Mouse (Mus musculus) liver, embryonic 14.5 days (tissue): ENCODE results near the gene Ewsr1. TPM values are rescaled to one million over a fixed set of nuclear protein-coding genes. Genes with fewer than 3 reads are reported as not detected.
A peak's percentile ranks its signal among the peaks of the same experiment; 100 is the strongest.

Source experiments
- ATAC-seq: fragments of 200-750 bp; cut with Nextera tagmentation; 2 replicates; pipeline ENCODE4 v1.8.0; 2017; ENCODE audit warnings: moderate number of reproducible peaks, mild to moderate bottlenecking, moderate library complexity; ENCODE audit not compliant: insufficient read depth
- DNase-seq, 3 experiments: peaks; one replicate each; pipeline ENCODE4 v3.0.0-alpha.2; 2012 to 2013; ENCODE audit warnings: low read depth in 3 of 3, low spot score in 3 of 3
- H3K27ac ChIP-seq: fragments of 300-500 bp; sonication (generic); 2 replicates; pipeline ENCODE4 v1.5.1; 2014; ENCODE audit warnings: moderate library complexity, mild to moderate bottlenecking, control low read depth, inconsistent platforms
- H3K27me3 ChIP-seq: fragments of 300-500 bp; sonication (generic); 2 replicates; pipeline ENCODE4 v1.6.1; 2014; ENCODE audit warnings: mild to moderate bottlenecking, low read length, moderate library complexity; ENCODE audit not compliant: control insufficient read depth, insufficient read depth
- H3K36me3 ChIP-seq: fragments of 300-500 bp; sonication (generic); replicated peaks from 2 replicates; pipeline ENCODE4 v1.6.1; 2014; ENCODE audit warnings: low read depth; ENCODE audit not compliant: control insufficient read depth, insufficient read depth
- H3K4me1 ChIP-seq, 2 experiments: fragments of 200-500 bp in 1 of 2; fragments of 300-500 bp in 1 of 2; sonication (generic) in 1 of 2; replicated peaks; 2 replicates each; pipeline ENCODE4 v1.6.1; 2012 to 2014; ENCODE audit warnings: antibody characterized with exemption in 1 of 2, inconsistent platforms in 1 of 2, low read length in 1 of 2; ENCODE audit not compliant: control insufficient read depth in 2 of 2, insufficient read depth in 2 of 2
- H3K4me2 ChIP-seq: fragments of 300-500 bp; sonication (generic); 2 replicates; pipeline ENCODE4 v1.6.1; 2014; ENCODE audit warnings: low read depth, mild to moderate bottlenecking, control low read depth, moderate library complexity
- H3K4me3 ChIP-seq, 2 experiments: fragments of 200-500 bp in 1 of 2; fragments of 300-500 bp in 1 of 2; sonication (generic) in 1 of 2; 2 replicates each; pipeline ENCODE4 v1.5.1; 2012 to 2014; ENCODE audit warnings: low read depth in 2 of 2, low read length in 2 of 2, mild to moderate bottlenecking in 2 of 2, control low read depth in 1 of 2, inconsistent platforms in 1 of 2, moderate library complexity in 1 of 2; ENCODE audit not compliant: insufficient read depth in 1 of 2
- H3K9ac ChIP-seq: fragments of 300-500 bp; sonication (generic); replicated peaks from 2 replicates; pipeline ENCODE4 v1.6.1; 2014; ENCODE audit warnings: mild to moderate bottlenecking, control low read depth, moderate library complexity
- H3K9me3 ChIP-seq: fragments of 300-500 bp; sonication (generic); 2 replicates; pipeline ENCODE4 v1.6.1; 2016; ENCODE audit warnings: low read length, mixed read lengths; ENCODE audit not compliant: control insufficient read depth
- CTCF ChIP-seq: IDR thresholded peaks from 2 replicates; pipeline ENCODE4 v1.5.1; 2016; ENCODE audit warnings: antibody characterized with exemption, low read depth, control low read depth
- EP300 ChIP-seq: IDR thresholded peaks from 2 replicates; pipeline ENCODE4 v1.6.1; 2016; ENCODE audit warnings: antibody characterized with exemption, low read depth
- WGBS: fragments of 180-500 bp; shearing (Covaris S2); extraction: QIAGEN DNeasy Blood & Tissue Kit; methylation state at CpG from one replicate; pipeline ENCODE4 v1.1.7; 2014; ENCODE audit not compliant: insufficient replicate concordance; 5-methylcytosine and 5-hydroxymethylcytosine counted together
- polyA plus RNA-seq, 2 experiments: library from polyadenylated mRNA; depleted of rRNA in 1 of 2; stranded (reverse) in 1 of 2; unstranded in 1 of 2; fragments of >200 nt; fragmentation: Nextera tagmentation in 1 of 2; extraction: Ambion mirVana in 1 of 2; gene quantifications; 2 replicates each; pipeline versions ENCODE4 v1.2.1 to v1.2.3; 2012 to 2014

Ewsr1 gene
- polyA plus RNA-seq (2012; rRNA removed) = 185 and 220 TPM in 2 replicates
- polyA plus RNA-seq (2014; fragmentation: Nextera tagmentation; extraction: Ambion mirVana) = 113 and 132 TPM in 2 replicates

DNA sequence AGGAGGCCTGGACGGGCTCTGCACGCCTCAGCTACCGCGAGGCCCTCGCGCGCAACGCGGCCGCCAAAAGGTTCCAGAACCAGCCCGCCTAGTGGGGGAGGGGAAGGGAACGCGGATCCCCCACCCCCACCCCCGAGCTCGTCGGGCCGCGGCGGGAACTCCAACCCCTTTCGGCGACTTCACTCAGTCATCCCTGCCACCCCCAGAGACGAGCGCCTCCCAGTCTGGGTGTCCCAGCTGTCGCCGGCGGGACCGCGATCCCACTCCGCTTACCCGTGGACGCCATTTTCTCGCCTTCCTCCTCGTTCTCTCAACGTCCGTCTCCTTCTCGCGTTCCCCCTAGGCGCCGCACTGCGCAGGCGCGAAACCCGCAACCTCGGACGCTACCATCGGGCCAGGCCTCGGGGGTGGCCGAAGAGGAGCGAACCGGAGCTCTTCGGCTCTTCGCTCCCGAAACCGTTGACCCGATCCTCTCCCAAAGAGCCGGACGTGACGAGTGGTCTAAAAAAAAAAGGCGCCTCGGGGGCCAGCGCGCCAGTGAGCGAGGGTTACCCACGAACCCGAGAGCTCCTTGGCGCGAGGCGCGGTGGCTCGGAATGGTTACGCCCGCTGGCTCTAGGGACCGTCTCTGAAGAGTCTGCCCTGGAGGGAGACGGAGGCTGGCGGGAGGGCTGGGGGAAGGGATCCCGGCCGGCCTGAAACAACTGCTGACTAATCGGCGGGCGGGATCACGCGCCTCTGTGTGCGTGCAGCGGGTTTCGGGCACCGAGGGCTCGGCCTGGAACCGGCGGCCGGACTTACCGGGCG is at the start of gene Ewsr1, which contains the start of gene Rhbdd3:
Gene Ewsr1 (minus strand): TSS at position 531 of the 807 bp plus-strand sequence.
Gene Rhbdd3 (plus strand): TSS at position 191 of the 807 bp plus-strand sequence.
- Histone ChIP-seq H3K4me2 (peak within 1 kb of the TSS; percentile 93), H3K4me1 (peaks cover 11 to 24% of the 10 kb centered on the region in 2 experiments), H3K27me3 (no peaks in the 10 kb centered on the region), H3K36me3 (peaks cover 6% of the 10 kb centered on the region), H3K4me3 (peak within 1 kb of the TSS; percentile 71 to 90), H3K9me3 (no peaks in the 10 kb centered on the region), H3K9ac (peak within 1 kb of the TSS; percentile 93), H3K27ac (peak within 1 kb of the TSS; percentile 85)
- TF ChIP-seq EP300 (peak; percentile 9; the same call in 1 of the 2 replicates), CTCF (0 out of 2 replicates have a peak, but pooled peaks have one; percentile 14)
- ATAC-seq (peak; percentile 90), DNase-seq (peak; percentile 90 to 92 (median 92))
- under 1% methylated on average over 91 of the region's 92 CpGs for WGBS

DNA sequence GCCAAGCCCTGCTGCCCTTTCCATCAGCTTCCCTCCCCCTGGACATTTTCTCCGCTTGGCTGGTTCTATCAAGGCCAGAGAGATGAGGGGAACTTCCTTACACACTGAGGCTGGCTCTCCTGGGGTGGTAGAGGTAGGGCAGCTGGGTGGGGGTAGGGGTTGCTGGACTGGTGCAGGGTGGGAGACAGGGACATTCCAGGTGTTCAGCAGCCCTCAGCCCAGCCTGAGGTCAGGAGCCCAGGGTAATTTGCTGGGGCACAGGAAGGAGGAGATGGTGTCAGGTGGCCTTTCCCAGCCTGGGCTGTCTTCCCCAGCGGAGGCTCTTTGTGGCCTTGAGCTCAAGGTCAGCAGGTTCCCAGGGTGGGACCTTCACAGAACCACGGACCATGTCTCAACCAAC is 46.5 kb upstream of the Ewsr1 start:
- DNase-seq = no peak
- Histone ChIP-seq H3K36me3 (no peaks in the 10 kb centered on the region), H3K27ac (no peak overlapping the region), H3K9ac (no peak overlapping the region), H3K4me2 (no peak overlapping the region), H3K4me1 (peaks cover 0 to 4% of the 10 kb centered on the region in 2 experiments; a peak in 2 of 4 replicates), H3K4me3 (no peak overlapping the region), H3K27me3 (no peaks in the 10 kb centered on the region; the same call in 1 of the 2 replicates), H3K9me3 (no peaks in the 10 kb centered on the region)
- no peak for TF ChIP-seq EP300
- no peak for TF ChIP-seq CTCF
- WGBS = 74% methylated on average over 3 of the region's 3 CpGs
- no peak for ATAC-seq

GRCm38 (mm10) chr11:5141965-5142364 is 42.9 kb upstream of the Ewsr1 start:
- Histone ChIP-seq H3K4me3 (no peak overlapping the region), H3K27ac (no peak overlapping the region), H3K9ac (no peak overlapping the region), H3K27me3 (no peaks in the 10 kb centered on the region), H3K36me3 (no peaks in the 10 kb centered on the region), H3K4me2 (no peak overlapping the region), H3K4me1 (peaks cover 0 to 11% of the 10 kb centered on the region in 2 experiments; a peak in 2 of 4 replicates), H3K9me3 (no peaks in the 10 kb centered on the region)
- no peak for DNase-seq
- 70% methylated on average over 2 of the region's 2 CpGs for WGBS
- TF ChIP-seq CTCF = no peak
- TF ChIP-seq EP300 = no peak
- ATAC-seq = no peak

DNA sequence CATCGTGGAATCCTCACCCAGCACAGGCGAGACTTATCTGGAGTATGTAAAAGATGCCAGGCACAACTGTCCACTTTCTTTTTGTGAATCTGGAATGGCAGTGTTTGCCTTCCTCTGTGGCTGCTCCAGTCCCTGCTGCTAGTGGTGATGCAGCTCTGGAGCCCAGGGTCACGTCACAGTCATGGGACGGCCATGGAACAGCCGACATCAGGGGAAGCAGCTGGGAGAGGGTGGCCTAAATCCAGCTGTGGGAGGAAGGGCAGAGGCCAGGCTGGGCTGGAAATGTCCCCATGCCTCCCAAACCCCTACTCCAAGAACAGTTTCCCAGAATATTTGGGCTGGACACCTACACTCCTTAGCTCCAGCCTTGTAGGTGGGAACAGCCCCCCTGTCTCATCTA is 42.2 kb upstream of the Ewsr1 start:
- DNase-seq (no peak), ATAC-seq (no peak)
- no peak overlapping the region for H3K4me3 ChIP-seq
- TF ChIP-seq EP300 (no peak), CTCF (no peak)
- H3K4me1 ChIP-seq = peaks cover 0 to 11% of the 10 kb centered on the region in 2 experiments; a peak in 2 of 4 replicates
- no peaks in the 10 kb centered on the region for H3K9me3 ChIP-seq
- no peak overlapping the region for H3K4me2 ChIP-seq
- WGBS = 63% methylated on average over 5 of the region's 5 CpGs
- H3K27me3 ChIP-seq = no peaks in the 10 kb centered on the region
- H3K9ac ChIP-seq = no peak overlapping the region
- no peak overlapping the region for H3K27ac ChIP-seq
- H3K36me3 ChIP-seq = no peaks in the 10 kb centered on the region

DNA sequence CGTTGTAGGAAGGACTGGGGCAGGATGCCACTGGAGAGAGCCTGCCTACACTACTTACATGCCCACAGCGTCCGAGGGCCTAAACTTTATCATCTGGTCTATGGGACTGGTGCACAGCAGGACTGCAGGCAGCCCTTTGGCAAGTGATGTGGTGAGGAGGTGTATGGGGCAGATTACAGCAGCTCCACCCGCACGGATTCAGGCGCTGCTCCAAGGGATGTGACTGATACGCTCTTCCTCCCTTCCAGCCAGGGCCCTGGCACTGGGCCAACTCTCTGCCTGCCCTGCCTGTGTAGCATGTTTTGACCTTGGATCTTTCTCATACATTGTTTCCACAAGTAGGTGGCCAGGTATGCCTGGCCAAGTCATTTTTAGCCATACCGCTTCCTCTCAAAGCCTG is 41.6 kb upstream of the Ewsr1 start:
- H3K4me1 ChIP-seq = peaks cover 0 to 11% of the 10 kb centered on the region in 2 experiments; a peak in 2 of 4 replicates
- DNase-seq (peak in 1 of 3 experiments; percentile 22), ATAC-seq (no peak)
- H3K27ac ChIP-seq = no peak overlapping the region
- no peak overlapping the region for H3K9ac ChIP-seq
- no peaks in the 10 kb centered on the region for H3K36me3 ChIP-seq
- H3K4me2 ChIP-seq = no peak overlapping the region
- 54% methylated on average over 8 of the region's 8 CpGs for WGBS
- no peaks in the 10 kb centered on the region for H3K9me3 ChIP-seq
- no peaks in the 10 kb centered on the region for H3K27me3 ChIP-seq
- TF ChIP-seq CTCF (no peak), EP300 (no peak)
- H3K4me3 ChIP-seq = no peak overlapping the region
